Mouse (Mus musculus): ENCODE data around the gene Rpl7a.

DNA sequence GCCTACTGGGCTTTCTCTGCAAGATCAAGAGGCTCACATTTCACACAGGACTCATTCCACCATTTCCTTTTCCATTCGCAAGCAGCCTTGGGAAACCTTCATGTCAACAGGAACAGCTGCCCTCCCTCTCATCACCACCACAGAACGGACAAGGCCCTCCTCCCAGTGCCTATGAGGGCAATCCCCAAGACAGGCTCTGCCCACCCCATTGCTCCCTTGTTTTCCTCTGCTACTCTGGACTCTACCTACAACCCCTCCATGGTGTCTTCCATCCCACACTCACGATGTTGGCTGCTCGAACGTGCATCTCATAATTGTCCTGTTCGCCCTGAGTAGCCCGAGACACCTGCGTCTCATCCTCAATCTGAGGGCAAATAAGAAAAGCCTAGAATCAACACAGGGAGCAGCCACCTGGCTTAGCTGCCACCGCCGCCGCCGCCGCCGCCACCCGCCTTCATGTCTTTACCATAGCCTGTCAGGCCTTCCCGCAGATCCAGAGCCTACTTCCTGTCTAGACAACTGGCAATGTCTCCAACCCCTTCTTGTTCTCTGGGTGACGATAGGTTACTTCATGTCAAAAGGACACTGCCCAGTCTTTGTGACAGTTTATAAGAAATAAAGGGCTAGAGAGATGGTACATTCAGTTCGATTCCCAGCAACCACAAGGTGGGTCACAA is 1.7 kb upstream of the Rpl7a start:
- no peak for TF ChIP-seq CEBPB (IDR thresholded peaks at IDR 0.05; ENCODE audit: low read depth)
- no peak for TF ChIP-seq CTCF (IDR thresholded peaks at IDR 0.05; ENCODE audit: control insufficient read depth, insufficient read depth, insufficient read length)
- no peak for TF ChIP-seq MYOG (IDR thresholded peaks at IDR 0.05; ENCODE audit: control insufficient read depth, extremely low read depth, insufficient read length)
